Mouse (Mus musculus): ENCODE measurements around the gene Fam229b.

Fam229b gene

GRCm38 (mm10) chr10:39137766-39138165, 4.1 kb upstream of the Fam229b start:
- no peak for DNase-seq (ENCODE audit: low read depth, low spot score)

GRCm38 (mm10) chr10:39121412-39121811, 12.3 kb downstream of the Fam229b start:
- DNase-seq (ENCODE audit: low read depth, low spot score), result peak; percentile 15

- DNase-seq (ENCODE audit: low read depth, low spot score), result no peak
Observed at GRCm38 (mm10) chr10:39109489-39109874, 24.2 kb downstream of the Fam229b start.

GRCm38 (mm10) chr10:39108837-39109488, 24.8 kb downstream of the Fam229b start:
- DNase-seq (ENCODE audit: low read depth, low spot score), result no peak

- DNase-seq (ENCODE audit: low read depth, low spot score), result no peak
Observed at GRCm38 (mm10) chr10:39106935-39107334, 26.8 kb downstream of the Fam229b start.

- no peak for DNase-seq (ENCODE audit: low read depth, low spot score)
Observed at GRCm38 (mm10) chr10:39106413-39106812, 27.3 kb downstream of the Fam229b start.

GRCm38 (mm10) chr10:39104803-39105449, 28.8 kb downstream of the Fam229b start:
- no peak for DNase-seq (ENCODE audit: low read depth, low spot score)

GRCm38 (mm10) chr10:39098746-39099145, 35.0 kb downstream of the Fam229b start:
- no peak for DNase-seq (ENCODE audit: low read depth, low spot score)

- DNase-seq (ENCODE audit: low read depth, low spot score), result peak; percentile 2
Observed at GRCm38 (mm10) chr10:39096981-39097380, 36.7 kb downstream of the Fam229b start.

- no peak for DNase-seq (ENCODE audit: low read depth, low spot score)
Observed at GRCm38 (mm10) chr10:39072048-39072447, 61.7 kb downstream of the Fam229b start.

Data from CD4-positive, CD25-positive, alpha-beta regulatory T cell, adult 2 months (primary cell).